Mouse (Mus musculus): ENCODE results near the gene Snapin. TPM values are rescaled to one million over a fixed set of nuclear protein-coding genes. Genes with fewer than 3 reads are reported as not detected.

The Snapin gene
- polyA plus RNA-seq, 1 experiment: 41.3 TPM

DNA sequence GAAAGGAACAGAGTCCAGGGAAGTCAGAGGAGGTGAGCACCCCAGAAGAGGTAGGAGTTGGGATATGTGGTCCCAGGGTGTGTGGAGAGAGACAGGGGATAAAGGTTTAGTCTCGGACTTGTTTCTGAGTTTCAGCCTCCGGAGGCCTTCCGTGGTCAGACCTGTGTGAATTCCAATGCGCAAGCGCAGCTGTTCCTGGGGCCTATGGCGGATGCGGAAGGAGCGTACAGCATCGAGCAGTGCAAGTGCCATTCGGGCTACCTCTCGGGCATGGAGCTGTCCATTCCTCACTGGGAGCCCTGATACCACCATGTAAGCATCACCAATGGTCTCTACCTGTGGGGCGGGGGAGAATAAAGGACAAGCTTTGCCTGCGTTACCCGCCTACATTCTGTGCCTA, 35.9 kb downstream of the Snapin start:
- DNase-seq (ENCODE audit: low read depth): no peak

DNA sequence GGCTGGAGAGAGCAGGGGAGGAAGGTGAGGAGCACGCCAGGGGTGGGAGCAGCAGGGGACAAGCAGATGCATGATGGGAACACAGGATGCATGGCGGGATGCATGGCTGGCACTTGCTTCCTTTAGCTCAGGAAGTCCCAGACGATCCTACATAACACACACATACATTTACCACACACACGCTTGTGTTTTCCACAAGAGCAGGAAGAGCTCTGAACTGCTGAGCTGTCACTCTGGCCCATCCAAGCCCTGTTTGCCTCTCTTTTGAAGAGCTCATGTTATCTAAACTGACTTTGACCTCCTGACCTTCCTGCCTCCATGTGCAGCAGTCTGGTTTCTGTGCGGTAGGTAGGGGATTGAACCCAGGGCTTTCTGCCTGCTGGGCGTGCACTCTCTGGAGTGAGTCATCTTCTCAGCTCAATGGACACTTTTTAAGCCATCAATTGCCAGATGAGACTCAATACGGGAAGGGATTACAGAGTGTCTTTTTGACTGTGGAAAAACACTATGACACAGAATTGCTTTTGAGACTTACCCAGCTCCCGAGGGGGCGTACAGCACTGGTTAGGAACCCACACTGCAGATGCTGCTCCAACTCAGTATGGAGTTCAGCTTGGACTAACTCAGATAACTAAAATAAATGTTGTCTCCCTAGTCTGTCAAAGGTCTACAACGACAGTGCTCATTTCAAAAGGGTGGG, 39.3 kb downstream of the Snapin start:
- DNase-seq (ENCODE audit: low read depth): no peak

DNA sequence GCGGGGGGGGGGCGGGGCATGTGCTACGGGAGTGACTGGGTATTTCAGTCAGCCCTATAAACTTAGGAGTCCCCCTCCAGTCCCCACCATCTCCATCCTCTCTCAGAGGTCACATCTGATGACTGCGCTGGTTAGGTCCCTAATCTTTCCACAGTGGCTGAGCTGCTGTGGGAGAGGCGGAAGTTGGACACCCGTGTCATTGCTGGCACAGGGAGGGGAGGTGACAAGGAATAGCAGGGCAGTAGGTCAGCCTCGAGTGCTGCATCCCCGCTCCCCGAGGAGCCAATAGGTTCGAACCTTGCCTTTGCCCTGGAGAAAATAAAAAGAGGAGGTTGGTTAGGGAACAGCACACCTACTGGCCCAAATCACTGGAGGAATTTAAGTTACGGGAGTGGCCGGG, 40.0 kb downstream of the Snapin start:
- DNase-seq (ENCODE audit: low read depth): no peak

DNA sequence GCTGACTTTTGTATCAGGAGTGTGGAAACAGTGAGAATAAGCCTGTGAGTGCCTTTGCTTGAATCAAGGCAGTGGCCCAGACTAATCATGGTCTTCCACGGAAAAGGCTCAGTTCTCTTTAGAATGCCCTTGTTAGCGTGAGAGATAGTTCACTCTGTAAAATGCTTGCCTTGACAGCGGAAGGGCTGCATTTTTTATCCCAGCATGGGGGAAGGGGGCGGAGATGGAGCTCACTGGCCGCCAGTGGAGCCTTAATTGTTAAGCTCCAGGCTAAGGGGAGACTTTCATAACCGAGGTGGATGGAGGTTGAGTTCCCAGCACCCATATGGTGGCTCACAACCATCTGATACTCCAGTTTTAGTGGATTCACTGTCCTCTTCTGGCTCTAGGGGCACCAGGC, 42.2 kb downstream of the Snapin start:
- DNase-seq (ENCODE audit: low read depth): no peak

DNA sequence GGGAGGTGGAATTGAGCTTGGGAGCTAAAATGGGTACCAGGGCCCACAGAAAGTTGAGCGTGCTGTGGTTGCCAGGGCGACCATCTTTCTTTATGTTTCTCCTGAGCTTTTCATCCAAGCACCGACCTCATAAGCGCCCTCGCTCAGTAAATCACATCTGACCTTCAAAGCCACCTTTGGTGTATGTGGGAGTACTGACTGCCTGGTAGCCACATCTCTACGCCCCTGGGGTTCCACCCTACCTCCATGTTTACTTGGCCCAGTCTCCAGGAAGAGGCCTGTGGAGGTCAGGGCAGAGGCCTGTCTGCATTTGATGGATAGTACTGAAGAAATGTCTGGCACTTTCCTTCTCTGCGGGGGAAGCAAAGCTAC, 43.7 kb downstream of the Snapin start:
- peak; percentile 64 for DNase-seq (ENCODE audit: low read depth)

DNA sequence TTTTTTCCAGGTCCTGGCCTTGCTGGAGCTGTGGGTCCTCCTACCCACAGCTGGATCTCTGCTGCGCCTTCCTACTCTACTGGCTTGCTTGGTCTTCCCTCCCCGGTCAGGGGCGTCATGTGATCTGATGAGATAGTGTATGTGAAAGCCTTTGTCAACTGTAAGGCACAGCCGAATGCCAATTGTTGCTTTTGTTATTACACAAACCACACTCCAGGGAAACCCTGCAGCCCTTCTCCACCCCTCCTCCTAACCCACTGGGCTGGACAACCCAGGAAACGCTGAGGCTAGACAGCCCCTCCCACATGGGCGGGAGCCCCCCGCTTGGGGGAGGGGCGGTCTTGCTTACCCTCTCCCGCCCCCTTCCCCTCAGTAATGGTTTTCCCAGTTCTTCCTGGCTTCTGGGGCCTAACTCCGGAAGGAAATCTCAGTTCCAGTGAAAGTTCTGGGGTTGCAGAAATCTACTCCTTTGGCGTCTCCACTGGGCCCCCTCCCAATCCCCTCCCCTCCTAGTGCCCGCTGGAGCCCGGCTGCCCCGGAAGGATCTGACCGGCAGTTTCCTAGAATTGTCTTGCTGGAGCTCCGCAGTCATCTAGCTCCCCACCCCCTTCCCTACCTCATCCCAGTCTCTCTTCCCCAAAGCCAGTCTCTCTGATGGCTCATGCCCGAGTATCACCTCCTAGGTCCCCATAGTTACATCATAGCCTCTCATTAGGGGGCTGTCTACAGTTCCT, 44.3 kb downstream of the Snapin start:
- peak; percentile 85 for DNase-seq (ENCODE audit: low read depth)

DNA sequence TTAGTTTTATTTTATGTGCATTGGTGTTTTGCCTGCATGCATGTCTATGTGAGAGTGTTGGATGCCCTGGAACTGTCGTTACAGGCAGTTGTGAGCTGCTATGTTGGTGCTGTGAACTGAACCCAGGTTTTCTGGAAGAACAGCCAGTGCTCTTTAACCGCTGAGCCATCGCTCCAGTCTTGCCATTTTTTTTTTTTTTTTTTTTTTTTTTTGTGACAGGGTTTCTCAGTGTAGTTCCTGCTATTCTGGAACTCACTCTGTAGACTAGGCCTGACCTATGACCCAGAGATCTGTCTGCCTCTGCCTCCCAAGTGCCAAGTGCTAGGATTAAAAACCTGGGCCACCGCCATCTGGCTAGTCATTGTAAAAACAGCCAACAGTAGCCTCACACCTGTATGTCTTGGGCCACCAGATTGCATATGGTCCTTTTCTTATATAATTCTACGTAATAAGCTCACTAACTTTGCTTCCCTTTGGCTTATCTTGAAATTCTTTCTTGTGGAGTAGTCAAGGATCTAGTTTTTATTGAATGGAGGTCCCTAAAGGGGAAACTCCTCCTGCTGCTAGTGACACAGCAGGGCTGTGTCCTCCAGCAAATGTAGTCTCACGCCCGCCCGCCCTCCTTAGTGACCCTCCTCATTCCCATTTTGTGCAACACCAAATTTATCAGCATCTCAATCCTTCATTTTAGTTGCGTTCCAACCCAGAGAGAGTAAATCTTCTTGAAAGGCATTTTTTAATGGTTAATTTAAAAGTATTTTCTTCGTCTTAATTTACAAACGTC, 45.2 kb downstream of the Snapin start:
- DNase-seq (ENCODE audit: low read depth): no peak

DNA sequence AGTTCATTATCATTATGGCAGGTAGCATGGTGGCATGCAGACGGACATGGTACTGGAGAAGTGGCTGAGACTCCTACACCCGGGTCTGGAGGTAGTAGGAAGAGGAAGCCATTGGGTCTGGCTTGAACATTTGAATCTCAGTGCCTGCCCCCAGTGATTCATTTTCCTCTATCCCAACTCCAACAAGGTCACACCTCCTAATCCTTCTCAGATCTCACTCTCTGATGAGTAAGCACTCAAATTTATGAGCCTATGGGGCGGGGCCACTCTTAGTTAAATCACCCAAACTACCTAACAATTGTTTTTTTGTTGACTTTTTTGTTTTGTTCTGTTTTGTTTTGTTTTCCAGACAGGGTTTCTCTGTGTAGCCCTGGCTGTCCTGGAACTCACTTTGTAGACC, 46.9 kb downstream of the Snapin start:
- no peak for DNase-seq (ENCODE audit: low read depth)

DNA sequence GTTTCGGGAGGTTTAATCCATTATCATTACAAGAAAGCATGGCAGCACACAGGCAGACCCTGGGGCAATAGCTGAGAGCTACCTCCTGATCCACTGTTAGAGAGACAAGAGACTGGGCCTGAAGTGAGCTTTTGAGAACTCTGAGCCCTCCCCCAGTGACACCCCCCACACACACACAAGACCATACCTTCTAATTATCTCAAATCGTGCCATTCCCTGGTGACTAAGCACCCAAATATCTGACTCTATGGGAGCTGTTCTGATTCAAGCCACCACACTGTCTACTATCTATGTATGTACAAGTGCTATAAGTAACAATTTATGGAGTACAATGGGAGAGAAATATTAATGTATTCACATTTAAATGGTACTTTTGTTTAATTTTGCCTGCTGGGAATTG, 50.1 kb downstream of the Snapin start:
- DNase-seq (ENCODE audit: low read depth): no peak

Other genes starting within 250 kb of the Snapin start
- gene Creb3l4, start 247.5 kb downstream of the Snapin start, polyA plus RNA-seq (2012; rRNA removed): 1.2 and 1.4 TPM in 2 replicates
- gene Slc39a1, start 242.9 kb downstream of the Snapin start, polyA plus RNA-seq (2012; rRNA removed): 86.9 and 100 TPM in 2 replicates
- gene Crtc2, start 236.9 kb downstream of the Snapin start, polyA plus RNA-seq (2012; rRNA removed): 52.1 and 57.8 TPM in 2 replicates
- 12.5 and 13.2 TPM in 2 replicates for gene Dennd4b, start 225.8 kb downstream of the Snapin start, polyA plus RNA-seq (2012; rRNA removed)
- gene Gatad2b, start 197.9 kb downstream of the Snapin start, polyA plus RNA-seq (2012; rRNA removed): 19.3 and 25.0 TPM in 2 replicates
- 7.4 and 9.4 TPM in 2 replicates for gene Slc27a3, start 101.1 kb downstream of the Snapin start, polyA plus RNA-seq (2012; rRNA removed)
- gene Ints3, start 57.4 kb downstream of the Snapin start, polyA plus RNA-seq (2012; rRNA removed): 30.2 and 36.5 TPM in 2 replicates
- gene Npr1, start 25.2 kb downstream of the Snapin start, polyA plus RNA-seq (2012; rRNA removed): 49.7 and 51.1 TPM in 2 replicates
- 30.6 and 34.0 TPM in 2 replicates for gene Ilf2, start 14.9 kb downstream of the Snapin start, polyA plus RNA-seq (2012; rRNA removed)
- gene Chtop, start 18.5 kb upstream of the Snapin start, polyA plus RNA-seq (2012; rRNA removed): 35.9 and 46.2 TPM in 2 replicates
- 184 and 230 TPM in 2 replicates for gene S100a1, start 23.4 kb upstream of the Snapin start, polyA plus RNA-seq (2012; rRNA removed)
- gene S100a13, start 23.4 kb upstream of the Snapin start, polyA plus RNA-seq (2012; rRNA removed): 73.7 and 97.9 TPM in 2 replicates
- gene S100a14, start 35.8 kb upstream of the Snapin start, polyA plus RNA-seq (2012; rRNA removed): 2.5 and 7.2 TPM in 2 replicates
- gene S100a16, start 46.2 kb upstream of the Snapin start, polyA plus RNA-seq (2012; rRNA removed): 161 and 192 TPM in 2 replicates
- 1.4 TPM in 2 replicates for gene S100a3, start 69.5 kb upstream of the Snapin start, polyA plus RNA-seq (2012; rRNA removed)
- gene S100a2, start 99.2 kb upstream of the Snapin start, polyA plus RNA-seq (2012; rRNA removed): not detected in 2 replicates
- gene Gm42674, start 110.9 kb upstream of the Snapin start, polyA plus RNA-seq (2012; rRNA removed): not detected in 2 replicates
- gene S100a4, start 112.7 kb upstream of the Snapin start, polyA plus RNA-seq (2012; rRNA removed): 27.8 and 69.1 TPM in 2 replicates
- not detected in 2 replicates for gene S100a5, start 117.5 kb upstream of the Snapin start, polyA plus RNA-seq (2012; rRNA removed)
- gene S100a6, start 121.8 kb upstream of the Snapin start, polyA plus RNA-seq (2012; rRNA removed): 229 and 578 TPM in 2 replicates
- gene S100a7a, start 163.0 kb upstream of the Snapin start, polyA plus RNA-seq (2012; rRNA removed): 0.19 and 0.39 TPM in 2 replicates
- gene S100a8, start 177.9 kb upstream of the Snapin start, polyA plus RNA-seq (2012; rRNA removed): 0.48 and 7.4 TPM in 2 replicates
- gene S100a9, start 204.7 kb upstream of the Snapin start, polyA plus RNA-seq (2012; rRNA removed): 1.2 and 1.3 TPM in 2 replicates
- gene Pglyrp4, start 235.9 kb upstream of the Snapin start, polyA plus RNA-seq (2012; rRNA removed): 0.76 and 0.77 TPM in 2 replicates